Mouse (Mus musculus) heart, embryonic 14.5 days (tissue): ENCODE measurements at regions not wholly inside any gene's neighbourhood (a gene's known extent, or its start where the extent isn't known, plus 50 kb on each side); places are given as distances from the start of the nearest gene placed in this dataset.

Experiments
- ATAC-seq: fragments of 200-750 bp; cut with Nextera tagmentation; 2 replicates; pipeline ENCODE4 v1.8.0; 2017; ENCODE audit warnings: low read depth, moderate TSS enrichment; ENCODE audit not compliant: insufficient number of reproducible peaks, insufficient read depth, low FRiP score
- H3K27ac ChIP-seq, 2 experiments: fragments of 200-500 bp in 1 of 2; fragments of 300-500 bp in 1 of 2; sonication (generic) in 1 of 2; replicated peaks in 1 of 2; 2 replicates each; pipeline ENCODE4 v1.5.1; 2012 to 2014; ENCODE audit warnings: low read depth in 2 of 2, low read length in 2 of 2, control low read depth in 1 of 2, mild to moderate bottlenecking in 1 of 2, mixed read lengths in 1 of 2; ENCODE audit not compliant: control insufficient read depth in 1 of 2, insufficient read depth in 1 of 2
- H3K27me3 ChIP-seq: fragments of 300-500 bp; sonication (generic); 2 replicates; pipeline ENCODE4 v1.6.1; 2014; ENCODE audit warnings: mild to moderate bottlenecking, low read length, control low read depth; ENCODE audit not compliant: control insufficient read depth, insufficient read depth
- H3K36me3 ChIP-seq: fragments of 300-500 bp; sonication (generic); 2 replicates; pipeline ENCODE4 v1.6.1; 2014; ENCODE audit warnings: mild to moderate bottlenecking, control low read depth, low read length, mixed read lengths; ENCODE audit not compliant: control insufficient read depth, insufficient read depth
- H3K4me1 ChIP-seq, 2 experiments: fragments of 200-500 bp in 1 of 2; fragments of 300-500 bp in 1 of 2; sonication (generic) in 1 of 2; 2 replicates each; pipeline ENCODE4 v1.6.1; 2012 to 2014; ENCODE audit warnings: low read length in 2 of 2, control low read depth in 1 of 2, mixed read lengths in 1 of 2; ENCODE audit not compliant: control insufficient read depth in 2 of 2, insufficient read depth in 2 of 2
- H3K4me2 ChIP-seq: fragments of 300-500 bp; sonication (generic); 2 replicates; pipeline ENCODE4 v1.6.1; 2014; ENCODE audit warnings: mild to moderate bottlenecking, low read length
- H3K4me3 ChIP-seq, 2 experiments: fragments of 200-500 bp in 1 of 2; fragments of 300-500 bp in 1 of 2; sonication (generic) in 1 of 2; 2 replicates each; pipeline ENCODE4 v1.5.1; 2012 to 2014; ENCODE audit warnings: low read length in 2 of 2, mild to moderate bottlenecking in 2 of 2, control low read depth in 1 of 2, low read depth in 1 of 2, moderate library complexity in 1 of 2; ENCODE audit not compliant: control insufficient read depth in 1 of 2, insufficient read depth in 1 of 2
- H3K9ac ChIP-seq: fragments of 300-500 bp; sonication (generic); 2 replicates; pipeline ENCODE4 v1.6.1; 2014; ENCODE audit warnings: mild to moderate bottlenecking, low read length
- H3K9me3 ChIP-seq: fragments of 300-500 bp; sonication (generic); 2 replicates; pipeline ENCODE4 v1.6.1; 2016; ENCODE audit warnings: low read length, control low read depth; ENCODE audit not compliant: control insufficient read depth
- WGBS: fragments of 180-500 bp; shearing (Covaris S2); extraction: QIAGEN DNeasy Blood & Tissue Kit; methylation state at CpG from one replicate; pipeline ENCODE4 v1.1.7; 2014; 5-methylcytosine and 5-hydroxymethylcytosine counted together

DNA sequence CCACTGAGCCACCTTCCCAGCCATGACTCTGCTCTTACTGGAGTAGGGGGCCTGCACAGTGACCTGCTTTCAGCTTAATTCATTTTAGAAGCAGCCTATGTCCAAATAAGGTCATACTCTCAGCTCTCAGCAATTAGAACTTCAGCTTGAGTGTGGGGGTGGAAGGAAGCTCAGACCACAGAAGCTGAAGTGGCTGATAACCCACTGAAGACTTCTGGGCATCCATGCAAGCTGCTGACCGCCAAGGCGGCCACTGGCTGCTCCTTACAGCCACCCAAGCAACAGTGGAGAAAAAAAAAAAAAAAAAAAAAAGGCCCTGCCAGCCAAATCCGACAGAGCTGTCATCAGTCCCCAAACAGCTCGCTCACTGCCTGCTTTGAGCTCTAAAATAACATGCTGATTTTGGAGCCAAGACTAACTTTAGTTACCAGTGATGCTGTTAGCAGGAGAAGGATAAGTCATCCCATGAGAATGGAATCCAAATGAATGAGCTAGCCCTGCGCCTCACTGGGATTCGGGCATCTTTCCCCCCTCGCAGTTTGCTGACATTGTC lies 133.0 kb upstream of the Hs6st1 start:
- Histone ChIP-seq H3K4me1 (peaks cover 19 to 32% of the 10 kb centered on the region in 2 experiments), H3K27me3 (no peaks in the 10 kb centered on the region), H3K36me3 (no peaks in the 10 kb centered on the region), H3K4me3 (no peak overlapping the region), H3K27ac (peak overlapping the region; percentile 95 to 96), H3K9ac (no peak overlapping the region), H3K9me3 (no peaks in the 10 kb centered on the region), H3K4me2 (peak overlapping the region; percentile 22; the same call in 1 of the 2 replicates)
- WGBS: 10% methylated on average over 7 of the region's 7 CpGs
- ATAC-seq: peak; percentile 64

DNA sequence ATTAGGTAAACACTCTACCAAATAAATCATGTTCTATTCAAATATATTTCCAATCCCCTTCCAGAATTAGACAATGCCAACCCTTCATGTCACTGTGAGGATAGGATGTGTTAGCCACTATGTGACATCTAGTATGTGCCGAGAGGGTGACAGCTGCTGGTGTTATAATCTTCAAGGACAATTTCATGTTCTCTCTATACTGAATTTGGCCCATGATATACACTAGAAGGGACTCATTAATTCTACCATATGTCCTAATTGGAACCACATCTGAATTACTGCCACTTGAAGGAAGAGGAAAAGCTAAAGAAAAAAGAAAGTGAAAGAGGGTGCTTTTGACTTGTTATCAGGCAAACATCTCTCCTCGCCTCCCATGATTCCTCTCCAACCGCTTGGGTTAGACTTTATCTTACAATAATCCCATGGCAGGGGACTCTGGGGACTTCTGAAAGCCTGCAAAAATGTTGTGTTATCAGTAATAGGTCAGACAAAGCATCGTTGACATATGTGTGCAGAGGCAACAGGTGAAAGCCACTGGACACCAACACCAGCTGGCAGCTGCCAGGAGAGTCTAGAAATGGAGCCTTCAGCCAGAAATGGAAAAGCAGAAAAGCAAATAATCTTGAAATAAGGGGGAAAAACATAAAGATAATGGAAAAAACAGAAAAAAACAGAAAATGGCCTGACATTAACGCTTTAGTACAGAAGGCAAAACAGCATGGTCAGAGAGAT lies 131.7 kb upstream of the Hs6st1 start:
- WGBS: 47% methylated on average over 5 of the region's 5 CpGs
- no peak for ATAC-seq
- H3K4me2 ChIP-seq: no peak overlapping the region
- H3K4me1 ChIP-seq: peaks cover 18 to 39% of the 10 kb centered on the region in 2 experiments
- no peaks in the 10 kb centered on the region for H3K36me3 ChIP-seq
- H3K27ac ChIP-seq: peak overlapping the region; percentile 37 to 95; a peak in 3 of 4 replicates
- H3K4me3 ChIP-seq: no peak overlapping the region
- H3K9ac ChIP-seq: peak overlapping the region; percentile 25; the same call in 1 of the 2 replicates
- no peaks in the 10 kb centered on the region for H3K9me3 ChIP-seq
- H3K27me3 ChIP-seq: no peaks in the 10 kb centered on the region

DNA sequence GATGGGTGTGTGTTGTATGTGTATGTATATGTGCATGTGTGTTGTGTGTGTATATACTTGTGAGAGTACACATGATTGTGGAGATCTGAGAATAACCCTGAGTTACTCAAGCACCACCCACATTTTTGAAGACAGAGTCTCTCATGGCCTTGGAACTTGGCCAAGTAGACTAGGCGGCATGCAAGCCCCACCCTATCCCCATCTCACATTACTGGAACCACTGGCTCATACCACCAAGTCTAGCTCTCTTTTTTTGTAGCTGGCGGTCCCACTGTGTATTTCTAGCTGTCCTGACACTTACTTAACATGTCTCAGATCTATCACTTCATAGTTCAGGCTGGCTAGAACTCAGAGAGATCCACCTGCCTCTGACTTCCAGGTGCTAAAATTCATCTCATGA lies 128.0 kb upstream of the Hs6st1 start:
- WGBS: 36% methylated on average over 2 of the region's 2 CpGs
- no peak overlapping the region for H3K4me3 ChIP-seq
- H3K27me3 ChIP-seq: no peaks in the 10 kb centered on the region
- no peaks in the 10 kb centered on the region for H3K36me3 ChIP-seq
- H3K27ac ChIP-seq: no peak overlapping the region
- H3K4me1 ChIP-seq: peaks cover 30 to 57% of the 10 kb centered on the region in 2 experiments
- H3K9me3 ChIP-seq: no peaks in the 10 kb centered on the region
- no peak overlapping the region for H3K4me2 ChIP-seq
- no peak overlapping the region for H3K9ac ChIP-seq
- ATAC-seq: no peak

DNA sequence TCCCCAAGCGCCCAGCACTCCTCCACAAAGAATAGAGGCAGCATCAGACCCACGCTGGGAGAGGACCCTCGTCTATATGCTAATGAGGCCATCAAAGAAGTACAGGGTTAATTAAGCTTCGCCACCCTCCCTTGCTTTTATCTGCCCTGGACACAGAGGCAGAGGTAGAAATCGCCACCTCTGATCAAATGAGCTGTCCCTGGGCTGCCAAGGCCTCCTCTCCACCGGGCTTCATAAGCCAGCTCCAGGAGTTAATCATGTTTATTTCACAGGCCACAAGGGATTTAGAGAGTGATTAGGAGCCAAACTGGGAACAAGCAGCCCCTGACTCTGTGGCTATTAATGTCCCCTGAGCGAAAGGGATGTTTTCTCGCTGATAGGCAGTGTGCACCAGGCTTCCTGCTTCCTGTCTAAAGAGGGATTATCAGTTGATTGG lies 126.5 kb upstream of the Hs6st1 start:
- Histone ChIP-seq H3K9ac (peak overlapping the region; percentile 47; the same call in 1 of the 2 replicates), H3K27me3 (no peaks in the 10 kb centered on the region), H3K36me3 (no peaks in the 10 kb centered on the region), H3K9me3 (no peaks in the 10 kb centered on the region), H3K4me3 (no peak overlapping the region), H3K4me2 (peak overlapping the region; percentile 40), H3K4me1 (peaks cover 25 to 51% of the 10 kb centered on the region in 2 experiments), H3K27ac (peak overlapping the region; percentile 72 to 90)
- ATAC-seq: 0 out of 2 replicates have a peak, but pooled peaks have one; percentile 29
- 12% methylated on average over 8 of the region's 8 CpGs for WGBS

DNA sequence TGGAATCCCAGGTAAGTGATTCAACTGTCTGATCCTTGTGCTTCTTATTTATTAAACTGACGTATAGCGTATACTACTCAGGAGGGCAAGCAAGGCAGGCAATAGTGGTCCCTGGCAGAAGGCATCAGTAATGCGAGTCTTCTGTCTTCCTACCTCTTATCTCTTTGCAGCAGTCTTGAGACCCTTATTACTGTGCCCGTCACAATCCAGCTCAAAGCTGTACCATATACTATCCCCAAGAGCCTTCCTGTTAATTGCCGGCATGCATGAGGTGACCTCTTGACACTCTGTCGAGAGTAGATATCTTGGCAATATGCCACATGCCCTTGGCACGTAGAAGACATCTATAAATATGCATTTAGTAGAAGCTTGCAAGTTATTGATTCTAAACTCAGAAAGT lies 126.0 kb upstream of the Hs6st1 start:
- no peaks in the 10 kb centered on the region for H3K36me3 ChIP-seq
- peak overlapping the region; percentile 47; the same call in 1 of the 2 replicates for H3K9ac ChIP-seq
- H3K4me1 ChIP-seq: peaks cover 25 to 48% of the 10 kb centered on the region in 2 experiments
- peaks cover 5% of the 10 kb centered on the region for H3K9me3 ChIP-seq
- peak overlapping the region; percentile 72 to 90 for H3K27ac ChIP-seq
- peak overlapping the region; percentile 40 for H3K4me2 ChIP-seq
- 25% methylated on average over 7 of the region's 7 CpGs for WGBS
- H3K27me3 ChIP-seq: no peaks in the 10 kb centered on the region
- ATAC-seq: no peak
- H3K4me3 ChIP-seq: no peak overlapping the region

DNA sequence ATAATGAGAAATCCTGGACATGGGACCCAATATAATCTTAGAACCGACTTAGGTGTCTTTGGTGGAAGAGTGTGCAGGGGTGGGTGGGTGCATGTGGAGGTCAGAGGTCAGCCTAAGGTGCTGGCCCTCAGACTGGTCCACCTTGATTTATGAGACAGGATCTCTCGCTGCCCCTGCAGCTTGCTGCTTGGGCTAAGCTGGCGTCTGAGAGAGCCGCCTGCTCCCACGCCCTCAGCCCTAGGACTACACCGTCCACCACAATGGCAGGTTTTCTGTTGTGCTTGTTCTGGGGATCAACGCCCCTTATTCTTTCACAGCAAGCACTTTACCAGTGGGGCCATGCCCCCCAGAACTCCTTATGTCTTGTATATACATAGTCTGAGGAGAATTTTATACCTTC lies 124.4 kb upstream of the Hs6st1 start:
- no peak overlapping the region for H3K27ac ChIP-seq
- ATAC-seq: no peak
- H3K9me3 ChIP-seq: peaks cover 6% of the 10 kb centered on the region
- no peak overlapping the region for H3K4me2 ChIP-seq
- no peak overlapping the region for H3K9ac ChIP-seq
- peaks cover 25 to 48% of the 10 kb centered on the region in 2 experiments for H3K4me1 ChIP-seq
- 89% methylated on average over 7 of the region's 7 CpGs for WGBS
- H3K36me3 ChIP-seq: no peaks in the 10 kb centered on the region
- no peak overlapping the region for H3K4me3 ChIP-seq
- H3K27me3 ChIP-seq: no peaks in the 10 kb centered on the region

DNA sequence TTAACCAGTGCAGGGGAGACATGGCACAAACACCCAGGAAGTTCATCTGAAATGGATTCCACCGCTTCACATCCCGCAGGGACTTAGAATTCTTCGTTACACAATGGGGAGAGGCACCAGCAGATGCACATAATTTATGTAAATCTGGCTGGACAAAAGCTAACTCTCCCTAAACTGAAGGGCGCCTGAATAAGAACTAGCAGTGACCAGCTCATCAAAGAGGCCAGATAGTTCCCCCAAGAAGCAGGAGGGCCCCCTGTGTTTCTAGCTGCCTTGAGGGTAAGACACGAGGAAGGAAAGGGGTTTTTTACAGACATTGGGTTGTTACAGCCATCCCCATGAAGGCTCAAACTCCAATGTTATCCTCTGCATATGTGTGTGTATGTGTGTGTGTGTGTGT lies 123.8 kb upstream of the Hs6st1 start:
- no peaks in the 10 kb centered on the region for H3K36me3 ChIP-seq

More for the DNA sequence above, 123.8 kb upstream of the Hs6st1 start:
- 78% methylated on average over 5 of the region's 5 CpGs for WGBS
- Histone ChIP-seq H3K4me2 (no peak overlapping the region), H3K9me3 (peaks cover 6% of the 10 kb centered on the region), H3K9ac (no peak overlapping the region), H3K27me3 (no peaks in the 10 kb centered on the region), H3K27ac (peak overlapping the region in 1 of 2 experiments; percentile 28; a peak in 1 of 4 replicates), H3K4me3 (no peak overlapping the region), H3K4me1 (peaks cover 25 to 48% of the 10 kb centered on the region in 2 experiments)
- ATAC-seq: no peak
